Mouse (Mus musculus) MEL (cell line): ENCODE data around the gene Rbm24. TPM values are rescaled to one million over a fixed set of nuclear protein-coding genes. Genes with fewer than 3 reads are reported as not detected.

Experiments
- DNase-seq: peaks from one replicate; pipeline ENCODE4 v3.0.0; 2011; ENCODE audit warnings: low read depth, low spot score
- H3K27ac ChIP-seq: 2 replicates; pipeline ENCODE4 v1.5.1; 2012; ENCODE audit warnings: low read depth, mild to moderate bottlenecking, control low read depth, low read length, moderate library complexity; ENCODE audit not compliant: control insufficient read depth
- H3K27me3 ChIP-seq, 2 experiments: fragments of 150-350 bp in 1 of 2; sonication (generic) in 1 of 2; 2 replicates each; pipeline ENCODE4 v1.6.1; 2012; ENCODE audit warnings: low read length in 2 of 2, mild to moderate bottlenecking in 2 of 2, improper control_type of control experiment in 1 of 2, moderate library complexity in 1 of 2; ENCODE audit not compliant: insufficient read depth in 2 of 2, control insufficient read depth in 1 of 2
- H3K36me3 ChIP-seq, 2 experiments: 2 replicates each; pipeline ENCODE4 v1.6.1; 2012 to 2014; ENCODE audit warnings: low read length in 2 of 2, improper control_type of control experiment in 1 of 2, inconsistent platforms in 1 of 2, mild to moderate bottlenecking in 1 of 2; ENCODE audit not compliant: insufficient read depth in 2 of 2, control insufficient read depth in 1 of 2
- H3K4me1 ChIP-seq, 2 experiments: fragments of 150-350 bp in 1 of 2; sonication (generic) in 1 of 2; 2 replicates each; pipeline ENCODE4 v1.6.1; 2012; ENCODE audit warnings: low read length in 2 of 2, improper control_type of control experiment in 1 of 2, mild to moderate bottlenecking in 1 of 2; ENCODE audit not compliant: insufficient read depth in 2 of 2, control insufficient read depth in 1 of 2
- H3K4me3 ChIP-seq, 2 experiments: fragments of 150-350 bp in 1 of 2; sonication (generic) in 1 of 2; 2 replicates each; pipeline ENCODE4 v1.5.1; 2012; ENCODE audit warnings: low read depth in 2 of 2, low read length in 2 of 2, mild to moderate bottlenecking in 2 of 2, moderate library complexity in 2 of 2, control low read depth in 1 of 2, improper control_type of control experiment in 1 of 2; ENCODE audit not compliant: control insufficient read depth in 1 of 2, insufficient read depth in 1 of 2
- H3K79me2 ChIP-seq: 2 replicates; pipeline ENCODE4 v1.6.1; 2012; ENCODE audit warnings: mild to moderate bottlenecking, low read length, moderate library complexity; ENCODE audit not compliant: control insufficient read depth, poor library complexity, insufficient read depth
- H3K9ac ChIP-seq: 2 replicates; pipeline ENCODE4 v1.6.1; 2012; ENCODE audit warnings: low read depth, mild to moderate bottlenecking, control low read depth, low read length, moderate library complexity; ENCODE audit not compliant: control insufficient read depth, poor library complexity, severe bottlenecking
- H3K9me3 ChIP-seq: fragments of 150-350 bp; sonication (generic); replicated peaks from 2 replicates; pipeline ENCODE4 v1.6.1; 2012; ENCODE audit warnings: mild to moderate bottlenecking, low read length, improper control_type of control experiment, moderate library complexity; ENCODE audit not compliant: insufficient read depth
- BHLHE40 ChIP-seq: IDR thresholded peaks from 2 replicates; pipeline ENCODE4 v1.6.1; 2012; ENCODE audit warnings: low read depth, mild to moderate bottlenecking, inconsistent platforms, low read length, improper control_type of control experiment, borderline replicate concordance
- CHD1 ChIP-seq: IDR thresholded peaks from 2 replicates; pipeline ENCODE4 v1.6.1; 2012; ENCODE audit warnings: low read depth, mild to moderate bottlenecking, inconsistent platforms, low read length, improper control_type of control experiment
- CHD2 ChIP-seq: IDR thresholded peaks from 2 replicates; pipeline ENCODE4 v1.6.1; 2011; ENCODE audit warnings: low read length, improper control_type of control experiment
- EP300 ChIP-seq, 2 experiments: IDR thresholded peaks; 2 replicates each; pipeline ENCODE4 v1.6.1; 2011; ENCODE audit warnings: improper control_type of control experiment in 2 of 2, low read length in 2 of 2, low read depth in 1 of 2, mild to moderate bottlenecking in 1 of 2
- ETS1 ChIP-seq: IDR thresholded peaks from 2 replicates; pipeline ENCODE4 v1.6.1; 2012; ENCODE audit warnings: low read depth, mild to moderate bottlenecking, inconsistent platforms, low read length, improper control_type of control experiment, moderate library complexity
- GATA1 ChIP-seq: IDR thresholded peaks from 2 replicates; pipeline ENCODE4 v1.6.1; 2011; ENCODE audit warnings: low read depth, low read length, improper control_type of control experiment
- MYB ChIP-seq: IDR thresholded peaks from 2 replicates; pipeline ENCODE4 v1.6.1; 2011; ENCODE audit warnings: mild to moderate bottlenecking, low read depth, low read length, improper control_type of control experiment
- NELFE ChIP-seq: IDR thresholded peaks from 2 replicates; pipeline ENCODE4 v1.6.1; 2011; ENCODE audit warnings: low read depth, low read length, improper control_type of control experiment
- NRF1 ChIP-seq: IDR thresholded peaks from 2 replicates; pipeline ENCODE4 v1.6.1; 2014; ENCODE audit warnings: low read depth, mild to moderate bottlenecking, inconsistent platforms, low read length, improper control_type of control experiment, moderate library complexity; ENCODE audit not compliant: poor library complexity, insufficient read depth, severe bottlenecking
- POLR2A ChIP-seq, 2 experiments: IDR thresholded peaks; 2 replicates each; pipeline ENCODE4 v1.6.1; 2011 to 2012; ENCODE audit warnings: low read length in 2 of 2, mild to moderate bottlenecking in 2 of 2, control low read depth in 1 of 2, improper control_type of control experiment in 1 of 2, low read depth in 1 of 2, moderate library complexity in 1 of 2; ENCODE audit not compliant: control insufficient read depth in 1 of 2, insufficient read depth in 1 of 2, poor library complexity in 1 of 2
- RCOR1 ChIP-seq: IDR thresholded peaks from 2 replicates; pipeline ENCODE4 v1.6.1; 2012; ENCODE audit warnings: low read depth, mild to moderate bottlenecking, inconsistent platforms, low read length, improper control_type of control experiment
- SIN3A ChIP-seq: IDR thresholded peaks from 2 replicates; pipeline ENCODE4 v1.6.1; 2012; ENCODE audit warnings: low read length, improper control_type of control experiment, inconsistent platforms
- TAL1 ChIP-seq: IDR thresholded peaks from 2 replicates; pipeline ENCODE4 v1.6.1; 2012; ENCODE audit warnings: mild to moderate bottlenecking, inconsistent platforms, low read length, moderate library complexity, mixed read lengths
- TBP ChIP-seq: IDR thresholded peaks from 2 replicates; pipeline ENCODE4 v1.8.0; 2011; ENCODE audit warnings: low read depth, low read length, improper control_type of control experiment
- TCF12 ChIP-seq: IDR thresholded peaks from 2 replicates; pipeline ENCODE4 v1.6.1; 2014; ENCODE audit warnings: low read depth, mild to moderate bottlenecking, inconsistent platforms, low read length, improper control_type of control experiment, moderate library complexity
- UBTF ChIP-seq: IDR thresholded peaks from 2 replicates; pipeline ENCODE4 v1.6.1; 2012; ENCODE audit warnings: low read depth, mild to moderate bottlenecking, inconsistent platforms, low read length, improper control_type of control experiment, moderate library complexity, borderline replicate concordance; ENCODE audit not compliant: insufficient read depth
- USF1 ChIP-seq: IDR thresholded peaks from 2 replicates; pipeline ENCODE4 v1.6.1; 2014; ENCODE audit warnings: low read depth, mild to moderate bottlenecking, inconsistent platforms, low read length, improper control_type of control experiment, moderate library complexity
- ZC3H11A ChIP-seq: IDR thresholded peaks from 2 replicates; pipeline ENCODE4 v1.6.1; 2012; ENCODE audit warnings: low read depth, mild to moderate bottlenecking, inconsistent platforms, low read length, improper control_type of control experiment
- polyA plus RNA-seq, 2 experiments: library from polyadenylated mRNA; stranded (reverse) in 1 of 2; unstranded in 1 of 2; fragments of >175 nt in 1 of 2; fragments of >200 nt in 1 of 2; gene quantifications; 2 replicates each; pipeline versions ENCODE4 v1.2.1 to v1.2.4; 2012; ENCODE audit warnings: low replicate concordance in 2 of 2, low read depth in 1 of 2; ENCODE audit not compliant: insufficient read length in 2 of 2, insufficient read depth in 1 of 2, missing spikeins in 1 of 2
- total RNA-seq: library from RNA; depleted of rRNA; stranded (reverse); fragments of 300-350 nt; gene quantifications from 2 replicates; pipeline ENCODE4 v1.2.3, GENCODE M21; 2012

Rbm24 gene
- total and polyA plus RNA-seq, 3 experiments: not detected

DNA sequence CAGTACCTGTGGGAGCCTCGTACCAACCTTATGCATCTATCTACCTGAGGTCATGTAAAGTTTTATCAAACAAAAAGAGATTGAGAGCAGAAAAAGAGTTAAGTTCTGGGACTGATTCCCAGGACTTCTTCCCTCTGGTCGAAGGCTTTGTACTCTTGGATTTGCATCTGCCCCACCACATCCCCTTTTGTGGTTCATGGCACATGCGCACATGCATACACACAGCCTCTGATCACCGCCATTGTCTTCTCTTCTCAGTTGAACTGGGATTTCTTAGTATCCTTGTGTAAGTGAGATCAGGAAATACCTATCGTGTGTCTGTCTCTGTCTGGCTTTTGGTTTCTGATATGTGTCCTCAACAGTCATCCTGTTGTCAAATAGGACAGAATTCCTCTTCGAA lies 20.7 kb downstream of the Rbm24 start:
- Histone ChIP-seq H3K9ac (no peak overlapping the region), H3K4me3 (no peak overlapping the region), H3K9me3 (no peaks in the 10 kb centered on the region), H3K79me2 (no peaks in the 10 kb centered on the region), H3K36me3 (peaks cover 0 to 2% of the 10 kb centered on the region in 2 experiments; a peak in 1 of 4 replicates), H3K4me1 (peaks cover 0 to 7% of the 10 kb centered on the region in 2 experiments; a peak in 2 of 4 replicates), H3K27ac (no peak overlapping the region), H3K27me3 (no peaks in the 10 kb centered on the region; a peak in 1 of 4 replicates)
- peak; percentile 17 for DNase-seq
- TF ChIP-seq MYB (no peak), NRF1 (0 out of 2 replicates have a peak, but pooled peaks have one; percentile 11), TCF12 (no peak), EP300 (IDR thresholded peaks at IDR 0.05; ENCODE audit: low read depth in 1 of 2, low read length in 2 of 2) (no peak), CHD2 (no peak), NELFE (no peak), TBP (no peak), USF1 (no peak)

DNA sequence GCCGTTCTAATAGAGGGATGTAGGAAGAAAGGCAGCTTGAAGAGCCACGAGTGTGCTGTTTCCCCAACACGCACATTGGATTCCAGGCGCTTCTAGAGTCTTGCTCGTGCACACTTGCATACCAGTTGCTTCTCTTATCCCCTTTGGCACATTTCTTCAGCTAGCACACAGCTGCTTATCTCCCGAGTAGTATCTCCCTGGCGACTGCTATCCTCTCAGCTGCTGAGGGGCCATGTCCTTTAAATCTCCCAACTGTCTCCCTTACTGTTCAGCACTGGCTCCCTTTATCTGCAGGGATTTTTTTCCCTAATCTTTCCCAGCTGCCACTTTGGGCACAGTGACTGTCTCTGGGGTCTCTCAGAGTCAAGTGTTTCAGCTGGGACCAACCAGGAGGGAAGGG lies 25.8 kb downstream of the Rbm24 start:
- H3K27ac ChIP-seq: no peak overlapping the region
- no peaks in the 10 kb centered on the region for H3K9me3 ChIP-seq
- no peak overlapping the region for H3K9ac ChIP-seq
- no peaks in the 10 kb centered on the region for H3K79me2 ChIP-seq
- H3K4me1 ChIP-seq: peaks cover 0 to 15% of the 10 kb centered on the region in 2 experiments; a peak in 2 of 4 replicates
- H3K36me3 ChIP-seq: peaks cover 0 to 2% of the 10 kb centered on the region in 2 experiments; a peak in 1 of 4 replicates
- no peak for TF ChIP-seq POLR2A (IDR thresholded peaks at IDR 0.05; ENCODE audit: control insufficient read depth in 1 of 2, insufficient read depth in 1 of 2, low read depth in 1 of 2, low read length in 2 of 2, poor library complexity in 1 of 2)
- no peak for TF ChIP-seq UBTF
- TF ChIP-seq TCF12: peak; percentile 73
- peak; percentile 64 to 84 for TF ChIP-seq EP300 (IDR thresholded peaks at IDR 0.05; ENCODE audit: low read depth in 1 of 2, low read length in 2 of 2)
- peak; percentile 42; the same call in 1 of the 2 replicates for TF ChIP-seq RCOR1
- TF ChIP-seq CHD1: no peak
- peak; percentile 74 for TF ChIP-seq GATA1
- TF ChIP-seq ZC3H11A: no peak
- TF ChIP-seq NRF1: no peak
- TF ChIP-seq ETS1: peak; percentile 79
- peak; percentile 49 for TF ChIP-seq TAL1
- TF ChIP-seq BHLHE40: 0 out of 2 replicates have a peak, but pooled peaks have one; percentile 24
- TF ChIP-seq SIN3A: no peak
- peak; percentile 58 for DNase-seq
- no peak overlapping the region for H3K4me3 ChIP-seq
- H3K27me3 ChIP-seq: no peaks in the 10 kb centered on the region; a peak in 1 of 4 replicates
